Mouse (Mus musculus) neural tube, embryonic 10.5 days (tissue): Measurements from ENCODE around the gene Gm10715.
"Not testable (repeated sequence)": the region's sequence is repeated elsewhere in the genome, so short reads cannot be mapped to it uniquely, and the experiment has no call there.

ENCODE experiments used
- DNase-seq: peaks from one replicate; pipeline ENCODE4 v3.0.0-alpha.2; 2017; ENCODE audit warnings: low spot score; ENCODE audit errors: extremely low spot score

Gm10715 gene

DNA sequence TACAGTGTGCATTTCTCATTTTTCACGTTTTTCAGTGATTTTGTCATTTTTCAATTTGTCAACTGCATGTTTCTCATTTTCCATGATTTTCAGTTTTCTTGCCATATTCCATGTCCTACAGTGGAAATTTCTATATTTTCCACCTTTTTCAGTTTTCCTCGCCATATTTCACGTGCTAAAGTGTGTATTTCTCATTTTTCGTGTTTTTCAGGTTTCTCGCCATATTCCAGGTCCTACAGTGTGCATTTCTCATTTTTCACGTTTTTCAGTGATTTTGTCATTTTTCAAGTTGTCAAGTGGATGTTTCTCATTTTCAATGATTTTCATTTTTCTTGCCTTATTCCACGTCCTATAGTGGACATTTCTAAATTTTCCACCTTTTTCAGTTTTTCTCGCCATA lies at the start of gene Gm10715:
Gene Gm10715 (plus strand): TSS at position 301 of the 400 bp plus-strand sequence.
- not testable (repeated sequence) for DNase-seq

DNA sequence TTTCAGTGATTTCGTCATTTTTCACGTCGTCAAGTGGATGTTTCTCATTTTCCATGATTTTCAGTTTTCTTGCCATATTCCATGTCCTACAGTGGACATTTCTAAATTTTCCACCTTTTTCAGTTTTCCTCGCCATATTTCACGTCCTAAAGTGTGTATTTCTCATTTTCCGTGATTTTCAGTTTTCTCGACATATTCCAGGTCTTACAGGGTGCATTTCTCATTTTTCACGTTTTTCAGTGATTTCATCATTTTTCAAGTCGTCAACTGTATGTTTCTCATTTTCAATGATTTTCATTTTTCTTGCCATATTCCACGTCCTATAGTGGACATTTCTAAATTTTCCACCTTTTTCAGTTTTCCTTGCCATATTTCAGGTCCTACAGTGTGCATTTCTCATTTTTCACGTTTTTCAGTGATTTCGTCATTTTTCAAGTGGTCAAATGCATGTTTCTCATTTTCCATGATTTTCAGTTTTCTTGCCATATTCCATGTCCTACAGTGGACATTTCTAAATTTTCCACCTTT lies 36.2 kb upstream of the Gm10715 start, which contains the start of gene Gm10722:
Gene Gm10722 (plus strand): TSS at position 478 of the 528 bp plus-strand sequence.
- peak; percentile 33 for DNase-seq

DNA sequence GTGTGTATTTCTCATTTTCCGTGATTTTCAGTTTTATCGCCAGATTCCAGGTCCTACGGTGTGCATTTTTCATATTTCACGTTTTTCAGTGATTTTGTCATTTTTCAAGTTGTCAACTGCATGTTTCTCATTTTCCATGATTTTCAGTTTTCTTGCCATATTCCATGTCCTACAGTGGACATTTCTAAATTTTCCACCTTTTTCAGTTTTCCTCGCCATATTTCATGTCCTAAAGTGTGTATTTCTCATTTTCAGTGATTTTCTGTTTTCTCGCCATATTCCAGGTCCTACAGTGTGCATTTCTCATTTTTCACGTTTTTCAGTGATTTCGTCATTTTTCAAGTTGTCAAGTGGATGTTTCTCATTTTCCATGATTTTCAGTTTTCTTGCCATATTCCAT lies 35.7 kb upstream of the Gm10715 start:
- not testable (repeated sequence) for DNase-seq

DNA sequence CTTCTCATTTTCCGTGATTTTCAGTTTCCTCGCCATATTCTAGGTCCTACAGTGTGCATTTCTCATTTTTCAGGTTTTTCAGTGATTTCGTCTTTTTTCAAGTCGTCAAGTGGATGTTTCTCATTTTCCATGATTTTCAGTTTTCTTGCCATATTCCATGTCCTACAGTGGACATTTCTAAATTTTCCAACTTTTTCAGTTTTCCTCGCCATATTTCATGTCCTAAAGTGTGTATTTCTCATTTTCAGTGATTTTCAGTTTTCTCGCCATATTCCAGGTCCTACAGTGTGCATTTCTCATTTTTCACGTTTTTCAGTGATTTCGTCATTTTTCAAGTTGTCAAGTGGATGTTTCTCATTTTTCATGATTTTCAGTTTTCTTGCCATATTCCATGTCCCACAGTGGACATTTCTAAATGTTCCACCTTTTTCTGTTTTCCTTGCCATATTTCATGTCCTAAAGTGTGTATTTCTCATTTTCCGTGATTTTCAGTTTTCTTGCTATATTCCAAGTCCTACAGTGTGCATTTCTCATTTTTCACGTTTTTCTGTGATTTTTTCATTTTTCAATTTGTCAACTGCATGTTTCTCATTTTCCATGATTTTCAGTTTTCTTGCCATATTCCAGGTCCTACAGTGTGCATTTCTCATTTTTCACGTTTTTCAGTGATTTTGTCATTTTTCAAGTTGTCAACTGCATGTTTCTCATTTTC lies 34.6 kb upstream of the Gm10715 start:
- peak; percentile 63 for DNase-seq

DNA sequence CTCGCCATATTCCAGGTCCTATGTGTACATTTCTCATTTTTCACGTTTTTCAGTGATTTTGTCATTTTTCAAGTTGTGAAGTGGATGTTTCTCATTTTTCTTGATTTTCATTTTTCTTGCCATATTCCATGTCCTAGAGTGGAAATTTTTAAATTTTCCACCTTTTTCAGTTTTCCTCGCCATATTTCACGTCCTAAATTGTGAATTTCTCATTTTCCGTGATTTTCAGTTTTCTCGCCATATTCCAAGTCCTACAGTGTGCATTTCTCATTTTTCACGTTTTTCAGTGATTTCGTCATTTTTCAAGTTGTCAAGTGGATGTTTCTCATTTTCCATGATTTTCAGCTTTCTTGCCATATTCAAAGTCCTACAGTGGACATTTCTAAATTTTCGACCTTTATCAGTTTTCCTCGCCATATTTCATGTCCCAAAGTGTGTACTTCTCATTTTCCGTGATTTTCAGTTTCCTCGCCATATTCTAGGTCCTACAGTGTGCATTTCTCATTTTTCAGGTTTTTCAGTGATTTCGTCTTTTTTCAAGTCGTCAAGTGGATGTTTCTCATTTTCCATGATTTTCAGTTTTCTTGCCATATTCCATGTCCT lies 33.8 kb upstream of the Gm10715 start, which contains the start of gene Gm11168:
Gene Gm11168 (plus strand): TSS at position 553 of the 603 bp plus-strand sequence.
- not testable (repeated sequence) for DNase-seq

DNA sequence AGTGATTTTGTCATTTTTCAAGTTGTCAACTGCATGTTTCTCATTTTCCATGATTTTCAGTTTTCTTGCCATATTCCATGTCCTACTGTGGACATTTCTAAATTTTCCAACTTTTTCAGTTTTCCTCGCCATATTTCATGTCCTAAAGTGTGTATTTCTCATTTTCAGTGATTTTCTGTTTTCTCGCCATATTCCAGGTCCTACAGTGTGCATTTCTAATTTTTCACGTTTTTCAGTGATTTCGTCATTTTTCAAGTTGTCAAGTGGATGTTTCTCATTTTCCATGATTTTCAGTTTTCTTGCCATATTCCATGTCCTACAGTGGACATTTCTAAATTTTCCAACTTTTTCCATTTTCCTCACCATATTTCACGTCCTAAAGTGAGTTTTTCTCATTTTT lies 30.5 kb upstream of the Gm10715 start:
- not testable (repeated sequence) for DNase-seq

DNA sequence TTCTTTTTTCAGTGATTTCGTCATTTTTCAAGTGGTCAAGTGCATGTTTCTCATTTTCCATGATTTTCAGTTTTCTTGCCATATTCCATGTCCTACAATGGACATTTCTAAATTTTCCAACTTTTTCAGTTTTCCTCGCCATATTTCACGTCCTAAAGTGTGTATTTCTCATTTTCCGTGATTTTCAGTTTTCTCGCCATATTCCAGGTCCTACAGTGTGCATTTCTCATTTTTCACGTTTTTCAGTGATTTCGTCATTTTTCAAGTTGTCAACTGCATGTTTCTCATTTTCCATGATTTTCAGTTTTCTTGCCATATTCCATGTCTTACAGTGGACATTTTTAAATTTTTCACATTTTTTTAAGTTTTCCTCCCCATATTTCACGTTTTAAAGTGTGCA lies 30.0 kb upstream of the Gm10715 start:
- not testable (repeated sequence) for DNase-seq

DNA sequence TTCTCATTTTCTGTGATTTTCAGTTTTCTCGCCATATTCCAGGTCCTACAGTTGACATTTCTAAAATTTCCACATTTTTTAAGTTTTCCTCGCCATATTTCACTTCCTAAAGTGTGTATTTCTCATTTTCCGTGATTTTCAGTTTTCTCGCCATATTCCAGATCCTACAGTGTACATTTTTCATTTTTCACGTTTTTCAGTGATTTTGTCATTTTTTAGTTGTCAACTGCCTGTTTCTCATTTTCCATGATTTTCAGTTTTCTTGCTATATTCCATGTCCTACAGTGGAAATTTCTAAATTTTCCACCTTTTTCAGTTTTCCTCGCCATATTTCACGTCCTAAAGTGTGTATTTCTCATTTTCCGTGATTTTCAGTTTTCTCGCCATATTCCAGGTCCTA lies 29.4 kb upstream of the Gm10715 start:
- peak; percentile 15 for DNase-seq

DNA sequence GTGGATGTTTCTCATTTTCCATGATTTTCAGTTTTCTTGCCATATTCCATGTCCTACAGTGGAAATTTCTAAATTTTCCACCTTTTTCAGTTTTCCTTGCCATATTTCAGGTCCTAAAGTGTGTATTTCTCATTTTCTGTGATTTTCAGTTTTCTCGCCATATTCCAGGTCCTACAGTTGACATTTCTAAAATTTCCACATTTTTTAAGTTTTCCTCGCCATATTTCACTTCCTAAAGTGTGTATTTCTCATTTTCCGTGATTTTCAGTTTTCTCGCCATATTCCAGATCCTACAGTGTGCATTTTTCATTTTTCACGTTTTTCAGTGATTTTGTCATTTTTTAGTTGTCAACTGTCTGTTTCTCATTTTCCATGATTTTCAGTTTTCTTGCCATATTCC lies 27.3 kb upstream of the Gm10715 start:
- DNase-seq: not testable (repeated sequence)

DNA sequence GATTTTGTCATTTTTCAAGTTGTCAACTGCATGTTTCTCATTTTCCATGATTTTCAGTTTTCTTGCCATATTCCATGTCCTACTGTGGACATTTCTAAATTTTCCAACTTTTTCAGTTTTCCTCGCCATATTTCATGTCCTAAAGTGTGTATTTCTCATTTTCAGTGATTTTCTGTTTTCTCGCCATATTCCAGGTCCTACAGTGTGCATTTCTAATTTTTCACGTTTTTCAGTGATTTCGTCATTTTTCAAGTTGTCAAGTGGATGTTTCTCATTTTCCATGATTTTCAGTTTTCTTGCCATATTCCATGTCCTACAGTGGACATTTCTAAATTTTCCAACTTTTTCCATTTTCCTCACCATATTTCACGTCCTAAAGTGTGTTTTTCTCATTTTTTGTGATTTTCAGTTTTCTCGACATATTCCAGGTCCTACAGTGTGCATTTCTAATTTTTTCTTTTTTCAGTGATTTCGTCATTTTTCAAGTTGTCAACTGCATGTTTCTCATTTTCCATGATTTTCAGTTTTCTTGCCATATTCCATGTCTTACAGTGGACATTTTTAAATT lies 24.5 kb upstream of the Gm10715 start:
- DNase-seq: not testable (repeated sequence)

DNA sequence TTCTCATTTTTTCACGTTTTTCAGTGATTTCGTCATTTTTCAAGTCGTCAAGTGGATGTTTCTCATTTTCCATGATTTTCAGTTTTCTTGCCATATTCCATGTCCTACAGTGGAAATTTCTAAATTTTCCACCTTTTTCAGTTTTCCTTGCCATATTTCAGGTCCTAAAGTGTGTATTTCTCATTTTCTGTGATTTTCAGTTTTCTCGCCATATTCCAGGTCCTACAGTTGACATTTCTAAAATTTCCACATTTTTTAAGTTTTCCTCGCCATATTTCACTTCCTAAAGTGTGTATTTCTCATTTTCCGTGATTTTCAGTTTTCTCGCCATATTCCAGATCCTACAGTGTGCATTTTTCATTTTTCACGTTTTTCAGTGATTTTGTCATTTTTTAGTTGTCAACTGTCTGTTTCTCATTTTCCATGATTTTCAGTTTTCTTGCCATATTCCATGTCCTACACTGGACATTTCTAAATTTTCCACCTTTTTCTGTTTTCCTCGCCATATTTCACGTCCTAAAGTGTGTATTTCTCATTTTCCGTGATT lies 23.9 kb upstream of the Gm10715 start, which contains the start of gene Gm10721:
Gene Gm10721 (plus strand): TSS at position 408 of the 547 bp plus-strand sequence.
- not testable (repeated sequence) for DNase-seq

DNA sequence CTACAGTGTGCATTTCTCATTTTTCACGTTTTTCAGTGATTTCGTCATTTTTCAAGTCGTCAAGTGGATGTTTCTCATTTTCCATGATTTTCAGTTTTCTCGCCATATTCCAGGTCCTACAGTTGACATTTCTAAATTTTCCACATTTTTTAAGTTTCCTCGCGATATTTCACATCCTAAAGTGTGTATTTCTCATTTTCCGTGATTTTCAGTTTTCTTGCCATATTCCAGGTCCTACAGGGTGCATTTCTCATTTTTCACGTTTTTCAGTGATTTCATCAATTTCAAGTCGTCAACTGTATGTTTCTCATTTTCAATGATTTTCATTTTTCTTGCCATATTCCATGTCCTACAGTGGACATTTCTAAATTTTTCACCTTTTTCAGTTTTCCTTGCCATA lies 21.3 kb upstream of the Gm10715 start, which contains the start of gene Gm10720:
Gene Gm10720 (plus strand): TSS at position 301 of the 400 bp plus-strand sequence.
- DNase-seq: not testable (repeated sequence)

DNA sequence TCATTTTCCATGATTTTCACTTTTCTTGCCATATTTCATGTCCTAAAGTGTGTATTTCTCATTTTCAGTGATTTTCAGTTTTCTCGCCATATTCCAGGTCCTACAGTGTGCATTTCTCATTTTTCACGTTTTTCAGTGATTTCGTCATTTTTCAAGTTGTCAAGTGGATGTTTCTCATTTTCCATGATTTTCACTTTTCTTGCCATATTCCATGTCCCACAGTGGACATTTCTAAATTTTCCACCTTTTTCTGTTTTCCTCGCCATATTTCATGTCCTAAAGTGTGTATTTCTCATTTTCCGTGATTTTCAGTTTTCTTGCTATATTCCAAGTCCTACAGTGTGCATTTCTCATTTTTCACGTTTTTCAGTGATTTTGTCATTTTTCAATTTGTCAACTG lies 20.8 kb upstream of the Gm10715 start:
- not testable (repeated sequence) for DNase-seq

DNA sequence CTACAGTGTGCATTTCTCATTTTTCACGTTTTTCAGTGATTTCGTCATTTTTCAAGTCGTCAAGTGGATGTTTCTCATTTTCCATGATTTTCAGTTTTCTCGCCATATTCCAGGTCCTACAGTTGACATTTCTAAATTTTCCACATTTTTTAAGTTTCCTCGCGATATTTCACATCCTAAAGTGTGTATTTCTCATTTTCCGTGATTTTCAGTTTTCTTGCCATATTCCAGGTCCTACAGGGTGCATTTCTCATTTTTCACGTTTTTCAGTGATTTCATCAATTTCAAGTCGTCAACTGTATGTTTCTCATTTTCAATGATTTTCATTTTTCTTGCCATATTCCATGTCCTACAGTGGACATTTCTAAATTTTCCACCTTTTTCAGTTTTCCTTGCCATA lies 19.6 kb upstream of the Gm10715 start, which contains the start of gene Gm10719:
Gene Gm10719 (plus strand): TSS at position 301 of the 400 bp plus-strand sequence.
- DNase-seq: not testable (repeated sequence)

DNA sequence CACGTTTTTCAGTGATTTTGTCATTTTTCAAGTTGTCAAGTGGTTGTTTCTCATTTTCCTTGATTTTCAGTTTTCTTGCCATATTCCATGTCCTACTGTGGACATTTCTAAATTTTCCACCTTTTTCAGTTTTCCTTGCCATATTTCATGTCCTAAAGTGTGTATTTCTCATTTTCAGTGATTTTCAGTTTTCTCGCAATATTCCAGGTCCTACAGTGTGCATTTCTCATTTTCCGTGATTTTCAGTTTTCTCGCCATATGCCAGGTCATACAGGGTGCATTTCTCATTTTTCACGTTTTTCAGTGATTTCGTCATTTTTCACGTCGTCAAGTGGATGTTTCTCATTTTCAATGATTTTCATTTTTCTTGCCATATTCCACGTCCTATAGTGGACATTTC lies 17.7 kb upstream of the Gm10715 start:
- not testable (repeated sequence) for DNase-seq

DNA sequence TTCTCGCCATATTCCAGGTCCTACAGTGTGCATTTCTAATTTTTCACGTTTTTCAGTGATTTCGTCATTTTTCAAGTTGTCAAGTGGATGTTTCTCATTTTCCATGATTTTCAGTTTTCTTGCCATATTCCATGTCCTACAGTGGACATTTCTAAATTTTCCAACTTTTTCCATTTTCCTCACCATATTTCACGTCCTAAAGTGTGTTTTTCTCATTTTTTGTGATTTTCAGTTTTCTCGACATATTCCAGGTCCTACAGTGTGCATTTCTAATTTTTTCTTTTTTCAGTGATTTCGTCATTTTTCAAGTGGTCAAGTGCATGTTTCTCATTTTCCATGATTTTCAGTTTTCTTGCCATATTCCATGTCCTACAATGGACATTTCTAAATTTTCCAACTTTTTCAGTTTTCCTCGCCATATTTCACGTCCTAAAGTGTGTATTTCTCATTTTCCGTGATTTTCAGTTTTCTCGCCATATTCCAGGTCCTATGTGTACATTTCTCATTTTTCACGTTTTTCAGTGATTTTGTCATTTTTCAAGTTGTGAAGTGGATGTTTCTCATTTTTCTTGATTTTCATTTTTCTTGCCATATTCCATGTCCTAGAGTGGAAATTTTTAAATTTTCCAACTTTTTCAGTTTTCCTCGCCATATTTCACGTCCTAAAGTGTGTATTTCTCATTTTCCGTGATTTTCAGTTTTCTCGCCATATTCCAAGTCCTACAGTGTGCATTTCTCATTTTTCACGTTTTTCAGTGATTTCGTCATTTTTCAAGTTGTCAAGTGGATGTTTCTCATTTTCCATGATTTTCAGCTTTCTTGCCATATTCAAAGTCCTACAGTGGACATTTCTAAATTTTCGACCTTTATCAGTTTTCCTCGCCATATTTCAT lies 16.6 kb upstream of the Gm10715 start:
- not testable (repeated sequence) for DNase-seq

DNA sequence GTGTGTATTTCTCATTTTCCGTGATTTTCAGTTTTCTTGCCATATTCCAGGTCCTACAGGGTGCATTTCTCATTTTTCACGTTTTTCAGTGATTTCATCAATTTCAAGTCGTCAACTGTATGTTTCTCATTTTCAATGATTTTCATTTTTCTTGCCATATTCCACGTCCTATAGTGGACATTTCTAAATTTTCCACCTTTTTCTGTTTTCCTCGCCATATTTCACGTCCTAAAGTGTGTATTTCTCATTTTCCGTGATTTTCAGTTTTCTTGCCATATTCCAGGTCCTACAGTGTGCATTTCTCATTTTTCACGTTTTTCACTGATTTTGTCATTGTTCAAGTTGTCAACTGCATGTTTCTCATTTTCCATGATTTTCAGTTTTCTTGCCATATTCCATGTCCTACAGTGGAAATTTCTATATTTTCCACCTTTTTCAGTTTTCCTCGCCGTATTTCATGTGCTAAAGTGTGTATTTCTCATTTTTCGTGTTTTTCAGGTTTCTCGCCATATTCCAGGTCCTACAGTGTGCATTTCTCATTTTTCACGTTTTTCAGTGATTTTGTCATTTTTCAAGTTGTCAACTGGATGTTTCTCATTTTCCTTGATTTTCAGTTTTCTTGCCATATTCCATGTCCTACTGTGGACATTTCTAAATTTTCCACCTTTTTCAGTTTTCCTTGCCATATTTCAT lies 14.2 kb upstream of the Gm10715 start:
- peak; percentile 15 for DNase-seq

DNA sequence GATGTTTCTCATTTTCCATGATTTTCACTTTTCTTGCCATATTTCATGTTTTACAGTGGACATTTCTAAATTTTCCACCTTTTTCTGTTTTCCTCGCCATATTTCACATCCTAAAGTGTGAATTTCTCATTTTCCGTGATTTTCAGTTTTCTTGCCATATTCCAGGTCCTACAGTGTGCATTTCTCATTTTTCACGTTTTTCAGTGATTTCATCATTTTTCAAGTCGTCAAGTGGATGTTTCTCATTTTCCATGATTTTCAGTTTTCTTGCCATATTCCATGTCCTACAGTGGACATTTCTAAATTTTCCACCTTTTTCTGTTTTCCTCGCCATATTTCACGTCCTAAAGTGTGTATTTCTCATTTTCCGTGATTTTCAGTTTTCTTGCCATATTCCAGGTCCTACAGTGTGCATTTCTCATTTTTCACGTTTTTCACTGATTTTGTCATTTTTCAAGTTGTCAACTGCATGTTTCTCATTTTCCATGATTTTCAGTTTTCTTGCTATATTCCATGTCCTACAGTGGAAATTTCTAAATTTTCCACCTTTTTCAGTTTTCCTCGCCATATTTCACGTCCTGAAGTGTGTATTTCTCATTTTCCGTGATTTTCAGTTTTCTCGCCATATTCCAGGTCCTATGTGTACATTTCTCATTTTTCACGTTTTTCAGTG lies 13.2 kb upstream of the Gm10715 start, which contains the start of gene Gm10718:
Gene Gm10718 (plus strand): TSS at position 236 of the 673 bp plus-strand sequence.
- not testable (repeated sequence) for DNase-seq

DNA sequence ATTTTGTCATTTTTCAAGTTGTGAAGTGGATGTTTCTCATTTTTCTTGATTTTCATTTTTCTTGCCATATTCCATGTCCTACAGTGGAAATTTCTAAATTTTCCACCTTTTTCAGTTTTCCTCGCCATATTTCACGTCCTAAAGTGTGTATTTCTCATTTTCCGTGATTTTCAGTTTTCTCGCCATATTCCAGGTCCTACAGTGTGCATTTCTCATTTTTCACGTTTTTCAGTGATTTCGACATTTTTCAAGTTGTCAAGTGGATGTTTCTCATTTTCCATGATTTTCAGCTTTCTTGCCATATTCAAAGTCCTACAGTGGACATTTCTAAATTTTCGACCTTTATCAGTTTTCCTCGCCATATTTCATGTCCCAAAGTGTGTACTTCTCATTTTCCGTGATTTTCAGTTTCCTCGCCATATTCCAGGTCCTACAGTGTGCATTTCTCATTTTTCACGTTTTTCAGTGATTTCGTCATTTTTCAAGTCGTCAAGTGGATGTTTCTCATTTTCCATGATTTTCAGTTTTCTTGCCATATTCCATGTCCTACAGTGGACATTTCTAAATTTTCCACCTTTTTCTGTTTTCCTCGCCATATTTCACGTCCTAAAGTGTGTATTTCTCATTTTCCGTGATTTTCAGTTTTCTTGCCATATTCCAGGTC lies 12.6 kb upstream of the Gm10715 start:
- DNase-seq: not testable (repeated sequence)
